Mouse (Mus musculus): Measurements from ENCODE around the gene Nrsn1. TPM values are rescaled to one million over a fixed set of nuclear protein-coding genes. Genes with fewer than 3 reads are reported as not detected.
"Not testable (repeated sequence)": the region's sequence is repeated elsewhere in the genome, so short reads cannot be mapped to it uniquely, and the experiment has no call there.

Gene Nrsn1
- polyA plus RNA-seq (2015; fragmentation: Nextera tagmentation; extraction: Ambion mirVana), result 0.20 and 0.96 TPM in 2 replicates

- H3K4me1 ChIP-seq; H3K9me3 ChIP-seq; H3K27me3 ChIP-seq (replicated peaks); ATAC-seq (ENCODE audit: extremely low read depth, insufficient number of reproducible peaks, low FRiP score, low TSS enrichment); H3K27ac ChIP-seq (replicated peaks); H3K36me3 ChIP-seq: not testable (repeated sequence)
- Histone ChIP-seq H3K9ac (peak within 1 kb of the TSS; percentile 28; the same call in 1 of the 2 replicates), H3K4me3 (peak within 1 kb of the TSS; percentile 50), H3K4me2 (peak within 1 kb of the TSS; percentile 77)
- 43% methylated on average over 2 of the region's 2 CpGs for WGBS
Measured at GRCm38 (mm10) chr13:25270402-25270801, at the start of gene Nrsn1. Gene Nrsn1, minus strand, starts transcription at chr13:25270502.

- no peak overlapping the region for H3K4me2 ChIP-seq
- H3K4me1 ChIP-seq, result no peaks in the 10 kb centered on the region
- ATAC-seq (ENCODE audit: extremely low read depth, insufficient number of reproducible peaks, low FRiP score, low TSS enrichment), result no peak
- no peaks in the 10 kb centered on the region for H3K9me3 ChIP-seq
- no peak overlapping the region for H3K4me3 ChIP-seq
- no peaks in the 10 kb centered on the region for H3K27me3 ChIP-seq (replicated peaks)
- 67% methylated on average over 2 of the region's 2 CpGs for WGBS
- no peaks in the 10 kb centered on the region for H3K36me3 ChIP-seq
- H3K9ac ChIP-seq, result no peak overlapping the region
- no peak overlapping the region for H3K27ac ChIP-seq (replicated peaks)
Measured at GRCm38 (mm10) chr13:25312059-25312458, 41.8 kb upstream of the Nrsn1 start.

GRCm38 (mm10) chr13:25310068-25310467, 39.8 kb upstream of the Nrsn1 start:
- no peaks in the 10 kb centered on the region for H3K27me3 ChIP-seq (replicated peaks)
- no peak overlapping the region for H3K9ac ChIP-seq
- H3K4me1 ChIP-seq, result no peaks in the 10 kb centered on the region
- H3K27ac ChIP-seq (replicated peaks), result no peak overlapping the region
- no peaks in the 10 kb centered on the region for H3K36me3 ChIP-seq
- no peak for ATAC-seq (ENCODE audit: extremely low read depth, insufficient number of reproducible peaks, low FRiP score, low TSS enrichment)
- no peaks in the 10 kb centered on the region for H3K9me3 ChIP-seq
- H3K4me2 ChIP-seq, result no peak overlapping the region
- no peak overlapping the region for H3K4me3 ChIP-seq

GRCm38 (mm10) chr13:25288736-25289135, 18.4 kb upstream of the Nrsn1 start:
- H3K4me3 ChIP-seq, result no peak overlapping the region
- no peaks in the 10 kb centered on the region for H3K9me3 ChIP-seq
- no peaks in the 10 kb centered on the region for H3K36me3 ChIP-seq
- H3K27me3 ChIP-seq (replicated peaks), result no peaks in the 10 kb centered on the region
- H3K27ac ChIP-seq (replicated peaks), result no peak overlapping the region
- H3K4me2 ChIP-seq, result no peak overlapping the region
- no peaks in the 10 kb centered on the region for H3K4me1 ChIP-seq
- H3K9ac ChIP-seq, result no peak overlapping the region
- WGBS, result 65% methylated on average over 1 of the region's 1 CpGs
- no peak for ATAC-seq (ENCODE audit: extremely low read depth, insufficient number of reproducible peaks, low FRiP score, low TSS enrichment)

- Histone ChIP-seq H3K4me3 (no peak overlapping the region), H3K27me3 (replicated peaks) (no peaks in the 10 kb centered on the region), H3K4me2 (no peak overlapping the region), H3K4me1 (peaks cover under 1% of the 10 kb centered on the region; the same call in 1 of the 2 replicates), H3K9ac (no peak overlapping the region), H3K9me3 (no peaks in the 10 kb centered on the region), H3K36me3 (no peaks in the 10 kb centered on the region), H3K27ac (replicated peaks) (no peak overlapping the region)
- 49% methylated on average over 5 of the region's 5 CpGs for WGBS
- ATAC-seq (ENCODE audit: extremely low read depth, insufficient number of reproducible peaks, low FRiP score, low TSS enrichment), result no peak
Measured at GRCm38 (mm10) chr13:25274934-25275565, 4.7 kb upstream of the Nrsn1 start.

- no peaks in the 10 kb centered on the region for H3K36me3 ChIP-seq
- H3K9me3 ChIP-seq, result no peaks in the 10 kb centered on the region
- H3K9ac ChIP-seq, result no peak overlapping the region
- no peak for ATAC-seq (ENCODE audit: extremely low read depth, insufficient number of reproducible peaks, low FRiP score, low TSS enrichment)
- H3K4me2 ChIP-seq, result no peak overlapping the region
- H3K27ac ChIP-seq (replicated peaks), result no peak overlapping the region
- H3K4me3 ChIP-seq, result no peak overlapping the region
- no peaks in the 10 kb centered on the region for H3K27me3 ChIP-seq (replicated peaks)
- peaks cover 7% of the 10 kb centered on the region; the same call in 1 of the 2 replicates for H3K4me1 ChIP-seq
- 42% methylated on average over 4 of the region's 4 CpGs for WGBS
Measured at GRCm38 (mm10) chr13:25272189-25272588, 1.9 kb upstream of the Nrsn1 start.

- ATAC-seq (ENCODE audit: extremely low read depth, insufficient number of reproducible peaks, low FRiP score, low TSS enrichment), result no peak
- peak overlapping the region; percentile 50 for H3K4me3 ChIP-seq
- 3% methylated on average over 42 of the region's 42 CpGs for WGBS
Measured at GRCm38 (mm10) chr13:25269569-25270268, 583 bp downstream of the Nrsn1 start.

GRCm38 (mm10) chr13:25269039-25269438, 1.3 kb downstream of the Nrsn1 start:
- H3K4me3 ChIP-seq, result no peak overlapping the region
- no peak for ATAC-seq (ENCODE audit: extremely low read depth, insufficient number of reproducible peaks, low FRiP score, low TSS enrichment)
- no peaks in the 10 kb centered on the region for H3K27me3 ChIP-seq (replicated peaks)
- H3K9me3 ChIP-seq, result no peaks in the 10 kb centered on the region
- no peak overlapping the region for H3K4me2 ChIP-seq
- H3K36me3 ChIP-seq, result no peaks in the 10 kb centered on the region
- peaks cover 7% of the 10 kb centered on the region; the same call in 1 of the 2 replicates for H3K4me1 ChIP-seq
- no peak overlapping the region for H3K9ac ChIP-seq
- WGBS, result 6% methylated on average over 2 of the region's 2 CpGs
- no peak overlapping the region for H3K27ac ChIP-seq (replicated peaks)

More at GRCm38 (mm10) chr13:25269569-25270268, 583 bp downstream of the Nrsn1 start:
- no peaks in the 10 kb centered on the region for H3K27me3 ChIP-seq (replicated peaks)
- H3K9me3 ChIP-seq, result no peaks in the 10 kb centered on the region
- peak overlapping the region; percentile 28; the same call in 1 of the 2 replicates for H3K9ac ChIP-seq
- no peak overlapping the region for H3K27ac ChIP-seq (replicated peaks)
- H3K36me3 ChIP-seq, result no peaks in the 10 kb centered on the region
- peak overlapping the region; percentile 77 for H3K4me2 ChIP-seq
- peaks cover 7% of the 10 kb centered on the region; the same call in 1 of the 2 replicates for H3K4me1 ChIP-seq

GRCm38 (mm10) chr13:25262748-25263147, 7.6 kb downstream of the Nrsn1 start:
- no peak for ATAC-seq (ENCODE audit: extremely low read depth, insufficient number of reproducible peaks, low FRiP score, low TSS enrichment)

GRCm38 (mm10) chr13:25257608-25258007, 12.7 kb downstream of the Nrsn1 start:
- no peak overlapping the region for H3K4me2 ChIP-seq
- no peak overlapping the region for H3K4me3 ChIP-seq
- H3K4me1 ChIP-seq, result no peaks in the 10 kb centered on the region
- H3K27me3 ChIP-seq (replicated peaks), result no peaks in the 10 kb centered on the region
- no peak overlapping the region for H3K27ac ChIP-seq (replicated peaks)
- no peaks in the 10 kb centered on the region for H3K9me3 ChIP-seq
- no peak for ATAC-seq (ENCODE audit: extremely low read depth, insufficient number of reproducible peaks, low FRiP score, low TSS enrichment)
- H3K9ac ChIP-seq, result no peak overlapping the region
- WGBS, result 67% methylated on average over 6 of the region's 6 CpGs
- no peaks in the 10 kb centered on the region for H3K36me3 ChIP-seq

More at GRCm38 (mm10) chr13:25262748-25263147, 7.6 kb downstream of the Nrsn1 start:
- no peak overlapping the region for H3K4me3 ChIP-seq
- no peaks in the 10 kb centered on the region for H3K27me3 ChIP-seq (replicated peaks)
- no peaks in the 10 kb centered on the region for H3K36me3 ChIP-seq
- no peaks in the 10 kb centered on the region for H3K9me3 ChIP-seq
- no peaks in the 10 kb centered on the region for H3K4me1 ChIP-seq
- 73% methylated on average over 4 of the region's 4 CpGs for WGBS
- no peak overlapping the region for H3K27ac ChIP-seq (replicated peaks)
- no peak overlapping the region for H3K9ac ChIP-seq
- no peak overlapping the region for H3K4me2 ChIP-seq

- no peaks in the 10 kb centered on the region for H3K4me1 ChIP-seq
- no peak overlapping the region for H3K4me2 ChIP-seq
- H3K9me3 ChIP-seq, result no peaks in the 10 kb centered on the region
- WGBS, result 61% methylated on average over 9 of the region's 9 CpGs
- H3K36me3 ChIP-seq, result no peaks in the 10 kb centered on the region
- no peak overlapping the region for H3K27ac ChIP-seq (replicated peaks)
- ATAC-seq (ENCODE audit: extremely low read depth, insufficient number of reproducible peaks, low FRiP score, low TSS enrichment), result no peak
- H3K27me3 ChIP-seq (replicated peaks), result no peaks in the 10 kb centered on the region
- no peak overlapping the region for H3K4me3 ChIP-seq
- no peak overlapping the region for H3K9ac ChIP-seq
Measured at GRCm38 (mm10) chr13:25254478-25255263, 15.6 kb downstream of the Nrsn1 start.
